Mouse (Mus musculus) cerebellum, adult 8-10 months (tissue): Measurements from ENCODE around the gene Dhdds.
"Not testable (repeated sequence)": the region's sequence is repeated elsewhere in the genome, so short reads cannot be mapped to it uniquely, and the experiment has no call there.

Experiments
- DNase-seq: peaks from one replicate; pipeline ENCODE4 v3.0.0; 2022

Dhdds gene

DNA sequence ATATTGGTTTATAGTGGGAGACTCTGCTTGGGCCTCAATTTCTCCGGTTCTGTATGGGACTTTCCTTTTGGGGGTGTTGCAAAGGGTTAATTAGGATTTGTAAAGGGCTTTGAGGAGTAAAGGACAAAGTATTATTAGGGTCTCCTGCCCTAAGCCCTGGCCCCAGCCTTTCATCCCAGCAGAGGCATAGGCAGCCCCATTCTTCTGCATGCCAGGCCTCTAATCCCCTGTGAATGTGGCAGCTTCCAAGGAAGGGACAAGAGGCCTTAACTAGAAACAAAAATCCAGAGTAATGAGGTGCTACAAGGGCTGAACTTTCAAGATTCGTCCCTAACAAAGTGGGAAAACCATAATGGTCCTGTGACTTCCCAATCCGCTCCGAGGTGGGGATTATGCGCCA lies 2.2 kb upstream of the Dhdds start:
- DNase-seq: no peak

DNA sequence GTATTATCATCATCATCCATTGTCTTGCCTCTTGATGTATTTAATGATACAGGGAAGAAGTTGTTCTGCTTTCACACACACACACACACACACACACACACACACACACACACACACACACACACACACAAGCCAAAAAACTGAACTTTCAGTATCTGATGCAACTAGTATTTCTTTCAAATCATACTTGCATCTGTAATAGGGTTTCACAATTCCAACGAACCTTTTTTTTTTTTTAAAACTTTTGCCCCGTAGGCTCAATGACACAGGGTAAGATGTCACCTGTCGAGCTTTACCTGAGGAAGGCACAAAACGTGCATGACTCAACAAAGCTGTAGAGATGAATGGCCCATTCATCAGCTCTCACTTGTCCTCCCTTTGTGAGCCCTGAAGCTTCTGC lies 1.5 kb upstream of the Dhdds start:
- DNase-seq: no peak

DNA sequence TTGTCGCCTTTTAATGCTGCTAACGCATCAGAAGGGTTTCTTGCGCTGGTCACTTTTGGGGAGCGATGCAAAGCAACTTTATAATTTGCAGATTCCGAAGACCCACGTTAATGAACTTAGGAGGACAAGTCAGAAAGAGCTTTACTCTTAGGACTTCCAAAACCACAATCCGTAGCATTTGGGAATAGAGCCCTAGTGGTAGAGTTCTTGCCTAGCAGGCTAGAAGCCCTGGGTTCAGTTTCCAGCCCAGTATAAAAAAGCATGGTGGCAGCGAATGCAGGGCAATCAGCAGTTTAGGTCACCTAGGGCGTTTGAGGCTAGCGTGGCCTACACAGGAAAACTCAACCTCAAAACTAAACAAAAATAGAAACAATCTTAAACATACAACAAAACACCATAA lies 992 bp upstream of the Dhdds start:
- DNase-seq: no peak

DNA sequence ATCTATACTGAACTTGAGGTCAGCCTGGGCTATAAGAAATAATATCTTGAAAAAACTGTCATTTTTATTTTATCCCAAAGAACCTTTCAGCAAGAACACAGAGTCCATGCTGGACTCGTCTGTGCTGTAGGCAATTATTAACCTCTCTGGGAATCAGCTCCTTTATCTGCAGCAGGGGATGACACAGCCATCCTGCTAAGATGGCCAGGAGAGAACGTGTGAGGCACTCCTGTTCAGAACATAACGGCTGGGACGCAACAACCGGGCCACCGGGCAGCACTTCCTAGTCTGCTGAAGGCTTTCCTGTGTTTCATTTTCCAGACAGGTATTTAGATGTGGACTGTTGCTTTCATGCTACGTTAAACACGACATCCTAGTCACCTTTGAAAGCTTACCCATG lies 6.0 kb downstream of the Dhdds start:
- DNase-seq: no peak

- DNase-seq: no peak
These were observed 9.5 kb downstream of the Dhdds start for GRCm38 (mm10) chr4:133991087-133991660.

DNA sequence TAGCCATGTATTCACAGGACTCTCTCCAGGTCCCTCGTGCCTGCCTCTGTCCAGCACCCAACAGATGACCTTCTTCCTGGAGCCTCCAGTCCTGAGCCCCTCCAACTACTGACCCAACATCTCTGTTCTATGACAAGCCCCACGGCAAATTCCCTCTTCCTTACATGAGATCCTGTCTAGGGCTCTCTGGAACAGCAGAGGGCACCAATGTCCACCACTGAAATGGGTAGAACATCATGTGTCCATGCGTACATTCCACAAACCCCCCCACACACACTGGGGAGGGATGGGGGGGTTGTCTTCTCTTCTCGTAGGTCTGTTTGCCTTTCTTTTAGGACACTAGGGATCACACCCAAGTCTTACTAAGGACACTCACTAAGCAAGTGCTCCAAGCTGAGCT lies 10.7 kb downstream of the Dhdds start:
- DNase-seq: no peak

GRCm38 (mm10) chr4:133988289-133988688 lies 12.4 kb downstream of the Dhdds start:
- DNase-seq: not testable (repeated sequence)

DNA sequence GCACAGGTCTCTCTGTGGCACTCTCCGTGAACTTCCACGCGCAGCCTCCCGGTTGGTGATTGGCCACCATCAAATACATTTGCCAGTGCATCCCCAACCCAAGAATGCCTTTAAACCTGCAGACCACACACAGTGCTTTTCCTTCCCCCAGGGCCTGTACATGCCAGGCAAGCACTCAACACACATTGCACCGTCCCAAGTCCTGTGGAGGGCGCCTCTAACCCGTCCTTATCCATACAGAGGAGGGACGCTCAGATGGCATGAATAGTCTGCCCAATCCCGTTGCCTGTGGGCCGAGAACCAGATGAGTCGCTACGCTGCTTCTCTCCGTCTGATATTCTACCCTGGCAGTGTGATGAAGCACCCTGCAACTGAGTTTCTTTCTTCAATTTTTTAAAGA lies 17.8 kb downstream of the Dhdds start:
- no peak for DNase-seq

GRCm38 (mm10) chr4:133980496-133980895 lies 20.2 kb downstream of the Dhdds start:
- DNase-seq: no peak

- DNase-seq: no peak
These were observed 22.6 kb downstream of the Dhdds start for GRCm38 (mm10) chr4:133978021-133978711.

DNA sequence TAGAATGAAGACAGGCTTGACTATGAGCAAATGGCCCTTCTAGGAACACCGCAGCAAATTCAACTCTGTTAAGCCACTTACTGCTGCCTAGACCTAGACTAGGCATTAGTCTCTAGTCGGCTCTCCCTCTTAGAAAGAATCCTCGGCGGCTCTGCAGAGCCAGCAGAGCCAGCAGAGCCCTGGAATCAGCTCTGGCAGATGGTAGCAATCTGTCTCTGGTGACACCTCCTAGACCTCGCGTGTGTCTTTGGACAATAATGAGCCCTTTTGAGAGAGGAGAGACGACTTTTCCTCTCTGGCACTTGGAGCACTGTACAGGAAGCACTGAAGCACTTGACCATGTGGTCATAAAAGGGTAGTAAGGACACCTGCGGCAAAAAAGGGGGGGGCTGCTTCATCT lies 29.0 kb downstream of the Dhdds start:
- DNase-seq: peak; percentile 18

DNA sequence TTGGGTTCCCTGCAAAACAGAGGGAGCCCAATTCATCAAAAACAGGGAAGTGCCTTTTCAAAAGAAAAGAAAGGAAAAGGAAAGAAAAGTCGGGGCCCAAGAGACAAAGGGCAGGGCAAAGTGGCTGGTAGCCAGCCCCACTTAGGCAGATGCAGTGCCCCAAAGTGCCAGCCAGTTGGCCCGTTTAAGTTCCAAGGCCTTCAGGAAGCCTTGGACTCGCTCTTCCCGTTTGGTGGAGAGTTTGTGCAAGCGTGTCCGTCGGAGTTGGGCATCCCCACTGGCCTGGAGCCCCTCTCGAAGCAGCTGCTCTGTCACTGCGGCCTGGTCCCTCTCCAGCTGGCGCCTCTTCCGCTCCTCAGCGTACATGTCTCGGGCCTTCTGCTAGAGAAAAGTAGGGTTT lies 29.8 kb downstream of the Dhdds start:
- DNase-seq: no peak

DNA sequence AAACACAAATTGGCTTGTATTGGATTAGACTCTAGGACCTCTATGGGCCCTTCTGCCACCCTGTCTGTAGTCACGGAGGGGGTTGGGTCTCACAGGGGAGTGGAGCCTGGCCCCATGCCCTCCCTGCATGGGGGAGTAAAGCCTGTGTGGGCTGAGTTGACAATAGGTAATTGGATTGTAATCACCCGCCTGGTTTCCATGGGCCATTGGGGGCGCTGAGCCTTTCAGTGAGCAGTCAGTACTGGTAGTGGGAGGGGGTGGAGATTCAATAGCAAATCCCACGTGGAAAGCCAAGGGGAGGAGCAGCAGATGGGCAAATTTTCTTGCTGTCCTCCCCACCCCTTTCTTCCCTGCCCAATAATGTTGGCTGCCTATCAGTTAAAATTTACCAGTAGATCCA lies 30.5 kb downstream of the Dhdds start:
- peak; percentile 14 for DNase-seq

DNA sequence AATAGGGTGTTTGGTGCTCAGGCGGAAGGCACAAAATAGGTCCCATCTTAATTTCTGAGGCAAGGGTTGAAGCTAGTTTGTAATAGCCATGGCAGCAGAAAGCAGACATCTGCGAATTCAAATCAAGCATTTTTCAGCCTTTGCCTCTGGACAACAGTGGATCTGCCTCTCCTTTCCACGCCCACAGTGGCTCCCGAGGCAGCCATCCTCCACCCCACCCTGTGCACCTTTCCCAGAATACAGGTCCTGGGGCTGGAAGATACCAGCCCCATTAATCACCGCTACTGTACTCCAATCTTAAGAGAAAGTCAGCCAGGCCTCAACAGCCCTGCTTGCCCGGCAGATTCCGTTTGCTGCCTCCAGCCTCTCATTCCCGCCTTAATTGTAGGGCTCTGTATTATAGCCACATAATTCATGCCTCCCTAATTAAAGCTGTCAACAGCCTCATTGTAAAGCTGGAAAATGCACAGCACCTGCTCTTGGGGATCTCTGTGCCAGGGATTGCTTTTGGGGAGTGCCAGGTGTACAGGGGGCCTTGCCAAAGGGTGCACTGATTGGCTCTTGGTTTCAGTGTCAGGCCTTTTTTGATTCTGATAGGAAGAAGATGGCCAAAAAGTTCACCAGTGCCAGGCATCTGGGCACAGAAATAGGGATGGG lies 31.5 kb downstream of the Dhdds start:
- peak; percentile 21 for DNase-seq

- DNase-seq: peak; percentile 53
These were observed 32.4 kb downstream of the Dhdds start, which contains the start of gene Hmgn2 for GRCm38 (mm10) chr4:133968150-133968921. TSS of gene Hmgn2 (minus strand) at chr4:133968650.

- DNase-seq: peak; percentile 89
These were observed 32.9 kb downstream of the Dhdds start for GRCm38 (mm10) chr4:133967866-133968149.

GRCm38 (mm10) chr4:133967138-133967865 lies 33.4 kb downstream of the Dhdds start:
- peak; percentile 95 for DNase-seq

DNA sequence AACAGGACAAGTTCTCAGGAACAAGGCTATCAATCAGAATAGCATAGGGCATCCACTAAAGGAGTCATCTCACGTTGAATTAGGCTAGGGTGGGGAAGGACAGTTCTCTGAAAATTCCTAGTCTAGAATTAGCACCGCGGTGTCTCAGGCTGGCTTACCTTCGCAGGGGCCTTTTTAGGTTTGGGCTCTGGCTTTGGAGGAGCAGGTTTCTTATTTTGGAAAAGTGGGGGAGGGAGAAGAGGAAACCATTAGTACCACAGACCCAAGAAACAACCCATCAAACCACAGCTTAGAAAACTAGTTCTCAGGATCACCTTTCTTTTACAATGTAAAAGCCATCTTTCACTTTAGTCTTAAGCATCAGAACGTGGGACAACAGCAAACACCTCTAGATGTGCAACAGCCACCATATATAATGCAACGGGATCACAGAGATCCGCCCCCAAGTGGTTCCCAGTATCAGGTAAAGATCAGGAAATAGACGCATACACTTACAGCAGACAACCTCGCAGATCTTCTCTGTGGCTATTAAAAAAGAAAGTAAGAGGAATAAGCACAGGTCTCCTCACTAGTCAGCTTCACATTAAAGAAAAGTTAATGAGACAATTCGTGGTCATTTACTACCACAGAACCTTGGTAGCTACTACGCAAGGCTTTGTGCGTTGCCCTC lies 34.3 kb downstream of the Dhdds start:
- DNase-seq: no peak

DNA sequence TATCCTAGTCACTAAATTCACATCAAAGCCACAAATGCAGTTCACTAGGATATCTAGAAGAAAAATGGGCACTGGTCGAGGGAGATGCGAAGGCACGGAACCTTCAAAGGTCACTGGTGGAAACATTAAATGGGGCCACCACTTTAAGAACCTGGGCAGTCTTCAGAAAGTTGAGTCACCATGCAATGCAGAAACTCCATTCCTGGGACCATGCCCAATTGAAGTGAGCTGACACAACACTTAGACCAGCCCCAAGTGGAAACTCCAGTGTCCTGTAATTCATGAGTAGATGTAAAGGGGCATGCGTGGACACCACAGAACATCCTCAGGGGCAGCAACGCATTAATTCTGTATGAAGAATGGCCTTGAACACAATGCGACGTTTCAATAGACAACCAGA lies 38.2 kb downstream of the Dhdds start:
- no peak for DNase-seq

GRCm38 (mm10) chr4:133958884-133959283 lies 41.8 kb downstream of the Dhdds start:
- DNase-seq: no peak

GRCm38 (mm10) chr4:133956358-133956757 lies 44.4 kb downstream of the Dhdds start:
- DNase-seq: no peak

GRCm38 (mm10) chr4:133946736-133947135 lies 54.0 kb downstream of the Dhdds start:
- DNase-seq: no peak

GRCm38 (mm10) chr4:133943791-133944190 lies 56.9 kb downstream of the Dhdds start:
- DNase-seq: no peak
